Mouse (Mus musculus) kidney, postnatal 36 days (tissue): ENCODE measurements at regions not wholly inside any gene's neighbourhood (a gene's known extent, or its start where the extent isn't known, plus 50 kb on each side); places are given as distances from the start of the nearest gene placed in this dataset.

ENCODE experiments used
- DNase-seq, 2 experiments: peaks; one replicate each; pipeline ENCODE4 v3.0.0; 2021 to 2022; ENCODE audit warnings: mixed read lengths in 2 of 2

DNA sequence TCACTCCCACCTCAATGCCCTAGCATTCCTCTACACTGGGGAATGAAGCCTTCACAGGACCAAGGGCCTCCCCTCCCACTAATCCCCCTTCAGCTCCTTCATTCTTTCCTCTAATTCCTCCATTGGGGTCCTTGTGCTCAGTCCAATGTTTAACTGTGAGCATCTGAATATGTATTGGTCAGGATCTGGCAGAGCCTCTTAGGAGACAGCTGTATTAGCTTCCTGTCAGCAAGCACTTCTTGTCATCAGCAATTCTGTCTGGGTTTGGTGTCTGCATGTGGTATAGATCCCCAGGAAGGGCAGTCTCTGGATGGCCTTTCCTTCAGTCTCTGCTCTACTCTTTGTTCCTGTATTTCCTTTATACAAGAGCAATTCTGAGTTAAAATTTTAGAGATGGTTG is 426.8 kb upstream of the 2610001J05Rik start:
- DNase-seq, result no peak

DNA sequence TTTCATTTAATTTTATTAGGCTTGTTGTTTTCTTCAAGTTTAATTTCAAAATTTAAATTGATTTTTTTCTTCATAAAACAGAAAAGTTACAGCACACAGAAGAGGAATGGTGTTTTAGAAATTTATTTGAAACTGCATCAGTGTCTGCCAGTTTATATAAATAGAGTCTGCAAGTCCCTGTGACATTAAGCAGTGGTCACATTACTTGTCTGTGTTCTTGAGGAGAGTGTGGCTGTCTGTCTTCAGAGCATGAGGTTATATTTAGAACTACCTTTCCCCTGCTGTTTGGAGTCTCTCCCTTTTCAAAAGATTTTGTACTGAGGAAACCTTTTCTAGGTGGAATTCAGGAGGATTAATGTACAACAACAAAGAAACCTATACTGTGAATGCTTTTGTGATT is 426.1 kb upstream of the 2610001J05Rik start:
- no peak for DNase-seq

DNA sequence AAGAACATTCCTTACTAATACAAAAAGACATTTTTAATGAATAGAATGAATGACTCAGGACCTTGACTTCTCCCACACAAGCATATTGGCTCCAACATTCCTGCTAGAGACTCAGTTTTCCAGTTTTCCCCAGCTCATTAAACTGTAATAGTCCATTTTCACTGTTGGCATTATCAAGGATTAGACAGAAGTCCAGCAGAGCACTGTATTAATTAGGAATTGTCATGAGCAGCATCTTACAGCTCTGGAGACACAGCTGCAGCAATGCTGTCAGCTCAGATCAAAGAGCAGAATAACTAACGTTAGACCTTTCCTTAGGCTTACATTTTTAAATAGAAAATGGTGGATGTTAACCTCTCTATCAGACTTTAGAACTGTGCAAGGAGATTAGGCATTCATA is 419.5 kb upstream of the 2610001J05Rik start:
- DNase-seq, result no peak

DNA sequence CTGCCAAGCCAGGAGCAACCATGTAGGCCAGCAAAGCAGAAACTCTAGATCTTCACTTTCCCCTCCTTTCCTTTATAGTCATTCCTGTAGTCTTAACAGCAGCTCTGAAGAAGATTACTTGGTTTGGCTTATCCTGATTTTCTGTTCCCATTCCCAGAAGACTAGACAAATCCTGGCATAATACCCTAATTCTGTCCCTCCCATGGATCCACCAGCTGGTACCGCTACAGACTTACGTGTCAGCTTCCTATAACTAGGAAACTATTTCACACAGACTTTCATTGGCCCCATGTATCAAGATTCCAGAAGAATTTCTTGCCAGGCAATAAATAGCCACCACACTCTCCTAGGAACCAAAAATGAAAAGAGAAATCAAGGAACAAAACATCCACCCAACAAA is 410.2 kb upstream of the 2610001J05Rik start:
- no peak for DNase-seq

DNA sequence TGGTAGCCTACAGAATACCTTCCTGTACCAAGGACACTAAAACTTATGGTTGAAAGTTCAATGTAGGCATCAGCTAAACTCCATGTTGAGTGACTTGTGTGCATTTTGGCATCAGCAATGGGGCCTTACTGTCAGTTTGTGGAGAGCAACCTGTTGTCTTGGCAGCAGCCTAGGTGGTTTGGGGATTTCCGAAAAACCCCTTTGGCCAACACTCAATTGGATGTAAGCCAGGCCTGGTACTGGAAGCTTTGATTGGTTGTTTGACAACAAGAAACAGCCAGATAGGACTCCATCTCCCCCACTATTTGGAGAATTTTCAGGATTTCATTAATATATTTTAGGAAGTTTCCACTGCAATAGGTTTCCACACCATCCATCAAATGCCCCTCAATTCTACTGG is 390.6 kb upstream of the 2610001J05Rik start:
- DNase-seq, result no peak

DNA sequence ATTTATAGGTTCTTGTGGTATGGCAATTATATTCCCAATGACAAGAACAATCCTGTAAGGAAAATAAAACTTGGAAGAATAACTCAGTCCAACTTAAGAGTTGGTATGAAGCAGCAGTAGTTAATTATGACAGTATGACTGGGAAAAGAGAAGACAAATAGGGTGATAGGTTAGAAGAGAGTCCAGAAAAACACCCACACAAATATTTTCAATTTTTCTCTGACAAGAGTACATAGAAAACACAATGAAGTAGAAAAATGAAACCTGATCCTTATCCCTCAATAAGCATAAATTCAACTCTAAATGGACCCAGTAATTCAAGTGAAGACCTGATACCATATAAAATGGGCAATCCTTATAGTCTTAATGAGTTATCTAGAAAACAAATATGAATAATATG is 369.0 kb upstream of the 2610001J05Rik start:
- DNase-seq, result no peak

DNA sequence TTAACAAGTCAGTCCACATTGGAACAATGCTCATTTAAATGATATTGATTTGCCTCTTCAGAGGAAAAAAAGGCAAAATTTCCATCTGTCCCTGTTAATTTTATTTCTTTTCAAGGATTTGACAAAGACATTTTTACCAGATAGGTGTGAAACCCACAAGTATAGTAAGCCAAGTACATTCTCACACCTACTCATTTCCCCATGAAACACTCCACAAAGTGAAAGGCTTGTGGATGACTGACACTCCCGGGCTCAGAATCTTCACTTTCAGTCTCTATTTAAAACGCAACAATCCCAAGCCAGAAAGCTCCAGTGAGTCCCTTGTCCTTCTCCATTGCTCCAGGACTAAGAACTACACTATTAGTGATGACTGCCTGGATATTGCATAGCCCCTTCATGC is 367.8 kb upstream of the 2610001J05Rik start:
- no peak for DNase-seq

DNA sequence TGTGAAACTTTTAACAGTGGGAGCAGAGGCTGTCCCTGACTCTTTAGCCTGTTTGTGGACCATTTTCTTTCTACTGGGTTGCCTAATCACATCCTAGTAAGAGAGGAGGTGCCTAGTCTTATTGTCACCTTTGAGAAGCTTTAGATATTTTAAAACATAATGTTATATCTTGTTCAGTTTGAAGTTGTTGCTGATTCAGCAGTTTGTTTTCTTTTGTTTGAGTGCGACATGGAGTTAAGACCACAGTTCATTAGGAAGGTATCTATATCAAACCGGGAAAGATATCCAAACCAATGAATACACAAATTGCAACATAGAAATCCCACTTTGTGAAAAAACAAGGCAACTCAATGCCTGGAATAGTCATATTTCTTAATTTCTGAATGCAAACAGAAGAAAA is 359.5 kb upstream of the 2610001J05Rik start:
- no peak for DNase-seq

DNA sequence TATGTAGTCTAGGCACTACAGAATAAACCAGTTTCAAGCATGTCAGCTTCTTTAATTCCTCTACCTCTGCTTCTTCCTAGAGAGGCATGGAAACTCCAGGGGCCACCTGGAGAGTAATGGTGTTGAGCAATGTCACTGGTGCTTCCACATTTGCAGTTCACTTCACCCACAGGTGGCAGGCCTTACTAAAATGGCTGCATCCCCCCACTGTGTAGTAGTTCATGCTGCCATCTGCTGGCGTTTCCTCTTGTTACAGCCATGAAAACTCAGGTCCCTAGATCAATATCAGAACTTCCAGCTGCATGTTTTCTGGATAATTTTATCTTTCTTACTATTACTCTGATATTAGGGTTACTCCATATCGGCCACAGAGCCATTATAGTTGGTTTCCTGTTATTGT is 336.2 kb upstream of the 2610001J05Rik start:
- DNase-seq, result peak; percentile 26 to 74

DNA sequence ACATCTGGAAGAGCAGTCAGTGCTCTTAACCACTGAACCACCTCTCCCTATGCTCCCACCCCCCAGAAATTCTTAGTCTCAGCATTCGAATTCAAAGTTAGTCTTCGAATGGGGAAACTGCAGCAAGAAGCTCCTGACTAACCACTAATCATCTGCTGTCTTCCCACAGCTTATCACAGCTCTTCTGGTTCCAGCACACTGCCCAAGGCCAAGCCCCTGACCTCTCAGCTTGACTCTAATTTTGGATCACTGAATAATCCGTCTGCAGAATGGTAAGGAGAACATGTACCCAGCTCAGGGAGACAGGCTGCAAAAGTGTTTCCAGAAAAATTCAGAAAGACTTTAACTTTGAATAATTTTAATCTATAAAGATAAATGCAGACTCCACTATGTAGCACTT is 325.8 kb upstream of the 2610001J05Rik start:
- DNase-seq, result no peak

DNA sequence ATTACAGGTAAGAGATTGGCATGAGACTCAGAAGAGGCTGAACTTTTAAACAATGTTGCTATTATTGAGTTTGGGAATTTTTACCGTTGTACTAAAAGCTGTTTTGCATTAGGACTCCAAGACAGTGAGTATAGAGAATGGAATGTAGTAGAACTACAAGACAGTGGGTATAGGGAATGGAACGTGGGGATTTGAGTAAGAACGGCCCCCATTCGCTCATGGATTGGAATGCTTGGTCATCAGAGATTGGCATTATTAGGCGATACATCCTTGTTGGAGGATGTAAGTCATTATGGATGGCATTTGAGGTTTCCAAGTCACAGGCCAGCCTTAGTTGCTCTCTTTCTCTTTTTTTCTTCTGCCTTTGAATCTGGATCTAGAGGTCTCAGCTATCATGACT is 324.0 kb upstream of the 2610001J05Rik start:
- no peak for DNase-seq

DNA sequence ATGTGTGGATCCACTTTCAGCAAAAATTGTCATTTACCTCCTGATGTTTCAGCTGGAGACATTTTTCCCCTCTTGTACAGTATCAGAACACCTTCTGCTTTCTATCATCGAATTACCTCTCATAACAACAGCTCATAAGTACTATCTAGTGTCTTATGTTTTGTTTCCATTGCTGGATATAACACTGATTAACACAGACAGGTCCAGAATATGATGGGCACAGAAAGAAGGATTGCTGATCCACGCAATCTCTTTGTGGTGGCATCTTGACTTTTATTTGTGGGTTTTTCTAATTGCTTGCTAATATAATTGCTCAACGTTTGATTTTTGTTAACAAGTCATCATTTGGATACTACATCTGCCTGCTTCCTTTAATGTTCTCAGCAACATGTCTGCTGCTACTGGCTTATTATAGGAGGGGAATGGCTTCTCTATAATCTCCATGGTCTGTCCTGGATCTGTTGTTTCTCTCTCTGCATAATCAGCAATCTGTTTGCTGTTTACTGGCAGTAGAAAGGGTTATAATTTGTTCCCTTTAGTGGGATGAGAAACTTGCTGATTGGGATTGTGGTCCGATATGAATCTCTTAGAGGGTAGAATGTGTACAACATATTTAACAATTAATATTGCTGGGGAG is 320.2 kb upstream of the 2610001J05Rik start:
- DNase-seq, result no peak

DNA sequence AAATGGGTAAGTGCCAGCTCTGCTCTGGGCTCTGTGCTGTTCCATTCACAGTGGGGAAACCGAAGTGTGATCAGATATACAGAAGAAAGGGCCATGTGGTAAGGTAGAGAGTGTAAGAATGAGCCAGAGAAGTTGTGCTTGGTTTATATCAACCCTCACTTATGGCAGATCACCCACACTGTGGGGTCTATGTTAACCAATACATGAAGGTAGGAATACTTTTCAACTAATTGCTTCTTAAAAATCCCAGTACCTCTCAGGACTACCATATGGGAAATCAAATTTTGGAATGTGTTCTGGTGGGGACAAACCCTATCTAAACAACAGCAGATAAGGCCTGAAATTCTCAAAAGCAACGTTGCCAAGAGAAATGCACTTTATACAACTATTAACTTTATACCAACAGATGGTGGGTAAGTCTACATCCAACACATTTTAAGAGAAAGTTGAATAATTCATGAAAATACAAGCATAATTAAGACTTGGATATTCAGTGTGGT is 314.7 kb upstream of the 2610001J05Rik start:
- DNase-seq, result no peak

DNA sequence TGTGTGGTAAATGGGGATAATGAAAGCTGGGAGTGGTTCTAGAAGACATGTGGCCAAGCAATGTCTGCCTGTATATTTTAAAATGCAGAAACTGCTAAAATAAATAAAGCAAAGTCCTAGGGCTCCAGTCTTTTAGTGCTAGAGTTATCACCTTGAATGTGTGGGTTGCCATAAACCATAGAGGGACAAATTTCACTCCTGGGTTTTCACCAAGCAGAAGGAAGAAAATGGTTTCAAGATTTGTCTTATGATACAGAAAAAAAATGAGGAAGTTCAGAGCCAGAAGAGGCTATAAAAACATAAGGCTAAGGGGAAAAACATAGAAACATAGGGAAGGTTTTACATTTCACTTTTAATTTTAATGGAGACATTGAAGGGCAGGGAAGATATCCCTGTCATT is 276.1 kb upstream of the 2610001J05Rik start:
- no peak for DNase-seq

DNA sequence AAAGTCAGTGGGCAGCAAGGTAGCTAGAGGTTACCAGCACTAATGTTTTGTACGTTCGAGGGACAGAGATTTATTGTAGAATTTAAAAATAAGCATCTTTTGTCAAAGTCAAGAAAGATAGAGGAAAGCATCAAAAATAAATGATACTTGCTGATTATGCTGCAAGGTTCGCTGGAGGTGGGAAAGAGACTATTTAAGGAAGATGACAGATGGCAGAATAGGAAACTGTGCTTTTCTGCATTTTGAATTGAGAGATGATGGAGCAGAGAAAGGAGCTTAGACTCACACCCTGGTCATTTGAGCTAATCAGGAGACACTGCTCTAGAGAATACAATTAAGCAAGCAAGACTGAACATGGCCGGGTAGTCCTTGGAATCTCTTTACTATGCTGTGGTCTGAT is 275.1 kb upstream of the 2610001J05Rik start:
- no peak for DNase-seq

DNA sequence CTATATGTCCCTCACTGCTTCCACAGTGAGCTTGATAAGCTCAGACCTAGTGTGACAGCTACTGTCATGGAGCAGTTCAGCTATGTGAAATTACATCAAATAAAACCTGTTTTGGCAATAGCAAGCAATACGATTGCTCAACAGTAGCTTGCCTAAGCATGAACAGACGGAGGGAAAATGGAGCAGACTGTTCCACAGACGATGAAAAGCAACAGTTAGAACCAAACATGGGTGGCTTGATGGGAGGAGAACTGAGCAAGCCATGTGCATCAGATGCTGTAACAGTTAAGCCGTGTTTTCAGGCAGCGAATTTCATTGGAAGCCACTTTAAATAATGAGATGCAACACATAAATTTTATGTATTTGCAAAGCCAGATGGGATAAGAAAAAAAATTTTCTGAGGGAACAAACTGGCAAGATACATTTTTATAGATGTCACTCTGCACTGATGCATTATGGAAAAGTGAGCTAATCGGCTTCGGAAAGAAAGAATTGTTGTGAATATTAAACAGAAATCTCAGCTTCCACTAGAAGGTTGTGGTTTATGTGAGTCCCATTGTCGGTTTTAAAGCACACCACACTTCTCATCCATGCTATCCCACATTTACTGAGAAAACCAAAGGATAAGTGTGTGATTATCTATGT is 270.9 kb upstream of the 2610001J05Rik start:
- DNase-seq, result no peak

DNA sequence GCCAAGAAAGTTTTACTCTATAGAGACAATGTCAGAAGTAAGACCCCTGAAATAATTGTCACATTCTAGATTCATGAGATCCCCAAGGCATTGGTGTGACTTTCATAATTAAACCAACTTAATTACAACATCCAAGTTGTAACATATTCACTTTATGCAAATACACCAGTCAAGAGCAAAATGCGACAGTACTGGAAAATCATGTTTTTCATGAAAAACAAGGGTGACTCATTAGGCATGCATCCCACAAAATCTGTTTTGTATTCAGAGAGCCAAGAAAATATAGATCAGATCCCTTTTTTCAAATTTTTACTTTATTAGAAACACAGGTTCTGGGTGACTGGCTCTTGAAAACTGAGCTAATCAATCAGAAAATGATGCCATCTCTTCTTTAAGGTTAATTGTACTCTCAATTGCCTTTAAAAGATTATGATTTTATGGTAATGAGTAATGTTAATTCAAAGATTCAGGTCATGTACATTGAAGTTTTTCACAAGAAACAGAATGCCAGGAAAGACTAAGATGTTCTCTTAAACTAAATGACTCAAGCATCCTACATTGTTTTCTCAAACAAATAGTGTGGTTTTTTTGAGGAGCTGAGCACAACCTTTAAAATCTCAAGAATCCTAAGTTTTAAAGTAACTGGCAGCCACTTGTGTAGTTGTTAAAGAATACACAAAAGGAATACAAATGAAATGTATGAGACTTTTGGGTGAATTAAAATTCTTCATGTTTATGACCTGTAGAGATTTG is 259.2 kb upstream of the 2610001J05Rik start:
- no peak for DNase-seq

DNA sequence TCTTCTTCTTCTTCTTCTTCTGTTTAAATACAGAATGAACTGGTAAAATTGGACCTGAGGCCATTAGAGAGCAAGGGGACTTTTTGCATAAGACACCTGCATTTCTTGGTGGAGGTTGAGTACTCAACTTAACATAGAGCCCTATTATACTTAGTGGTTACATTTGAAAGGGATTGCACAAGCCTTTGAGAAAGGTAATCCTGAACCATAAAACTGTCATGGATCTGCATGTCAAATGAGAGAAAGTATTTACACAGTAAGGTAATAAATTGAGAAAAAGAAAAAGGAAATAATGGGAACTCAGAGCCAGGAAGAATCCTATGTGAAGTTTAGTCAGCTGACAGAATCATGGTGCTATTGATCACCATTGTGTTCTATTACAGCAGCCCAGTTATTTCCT is 258.1 kb upstream of the 2610001J05Rik start:
- no peak for DNase-seq

DNA sequence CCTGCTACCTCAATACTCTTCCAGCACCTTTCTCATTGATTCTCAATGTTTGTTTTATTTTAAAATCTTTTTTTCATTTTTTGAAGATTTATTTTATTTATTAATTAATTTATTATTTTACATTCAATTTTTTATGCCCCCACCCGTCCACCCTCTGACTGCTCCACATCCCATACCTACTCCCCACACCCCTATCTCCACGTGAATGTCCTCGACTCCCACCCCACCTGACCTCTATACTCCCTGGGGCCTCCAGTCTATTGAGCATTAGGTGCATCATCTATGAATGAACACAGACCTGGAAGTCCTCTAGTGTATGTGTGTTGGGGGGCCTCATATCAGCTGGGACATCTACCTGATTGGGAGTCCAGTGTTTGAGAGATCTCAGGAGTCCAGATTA is 251.0 kb upstream of the 2610001J05Rik start:
- no peak for DNase-seq

DNA sequence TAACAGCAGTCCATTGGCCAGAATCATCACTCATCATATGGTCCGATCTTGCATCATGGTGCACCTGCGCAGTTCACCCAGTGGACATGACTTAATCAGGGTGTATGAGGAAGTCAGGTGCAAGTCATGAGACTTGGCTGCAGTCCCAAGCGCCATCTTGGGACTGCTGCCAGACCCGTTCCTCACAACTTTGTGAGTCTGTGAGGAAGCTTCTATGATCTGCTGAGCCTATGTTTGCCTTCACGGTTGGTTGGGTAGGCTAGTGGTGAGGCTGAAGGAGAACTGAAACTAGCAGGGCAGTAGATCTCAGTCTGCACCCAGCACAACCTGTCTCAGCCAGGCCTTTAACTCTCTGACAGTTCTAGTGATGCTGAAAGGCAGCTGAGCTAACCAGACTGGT is 250.2 kb upstream of the 2610001J05Rik start:
- DNase-seq, result no peak

DNA sequence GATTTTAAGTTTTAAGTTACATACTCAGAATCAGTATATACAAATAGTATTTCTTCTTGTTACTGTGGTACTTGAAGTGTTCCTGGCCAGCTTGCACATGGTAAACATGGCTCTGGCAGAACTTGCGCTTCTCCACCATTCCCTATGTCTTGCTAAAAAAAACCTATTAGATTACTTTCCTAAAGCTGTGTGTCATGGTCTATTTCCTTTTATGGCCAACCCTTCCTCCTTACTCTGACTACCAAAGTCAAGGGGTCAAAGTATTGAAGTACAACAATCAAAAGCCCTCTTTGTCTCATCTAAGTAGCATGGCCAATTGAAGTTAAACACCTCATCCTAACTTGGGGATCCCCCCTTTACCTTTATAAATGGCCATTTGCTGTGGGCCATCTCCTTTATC is 223.6 kb upstream of the 2610001J05Rik start:
- no peak for DNase-seq

DNA sequence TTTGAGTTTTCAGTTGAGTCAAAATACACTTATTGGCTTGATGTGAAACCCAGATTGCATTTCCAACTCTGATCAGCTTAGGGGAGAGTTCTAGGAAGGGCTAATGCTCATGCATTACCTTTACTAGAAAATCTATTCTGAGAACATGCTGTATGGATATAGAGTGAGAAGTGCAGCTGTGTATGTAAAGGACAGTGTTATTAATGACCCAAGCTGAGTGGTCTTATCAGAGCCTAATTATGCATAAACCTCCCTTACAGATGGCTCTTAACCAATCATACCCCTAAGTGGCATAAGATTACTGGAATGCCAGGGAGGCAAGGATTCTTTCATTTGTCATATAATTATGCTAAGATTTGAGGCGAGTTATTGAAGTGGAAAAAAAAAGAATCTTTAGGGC is 210.6 kb upstream of the 2610001J05Rik start:
- no peak for DNase-seq

DNA sequence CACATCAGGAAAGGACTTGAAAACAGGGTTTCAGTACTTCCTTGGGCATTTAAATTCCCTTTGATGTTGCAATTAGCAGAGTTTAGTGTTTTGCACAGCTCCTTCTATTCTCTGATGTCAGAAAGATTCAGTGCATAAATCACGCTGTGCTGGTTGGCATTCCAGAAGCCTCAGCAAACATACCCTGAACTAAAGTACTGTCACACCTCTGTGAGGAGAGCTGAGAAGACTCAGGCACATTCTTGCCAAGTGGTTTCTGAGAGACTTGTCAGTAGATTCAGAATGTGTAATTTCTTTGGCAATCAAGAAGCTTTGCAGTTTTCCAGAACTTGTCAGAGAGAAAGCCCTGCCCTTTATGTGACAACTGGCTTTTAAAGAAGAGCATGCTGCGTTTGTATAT is 192.4 kb upstream of the 2610001J05Rik start:
- DNase-seq, result no peak

DNA sequence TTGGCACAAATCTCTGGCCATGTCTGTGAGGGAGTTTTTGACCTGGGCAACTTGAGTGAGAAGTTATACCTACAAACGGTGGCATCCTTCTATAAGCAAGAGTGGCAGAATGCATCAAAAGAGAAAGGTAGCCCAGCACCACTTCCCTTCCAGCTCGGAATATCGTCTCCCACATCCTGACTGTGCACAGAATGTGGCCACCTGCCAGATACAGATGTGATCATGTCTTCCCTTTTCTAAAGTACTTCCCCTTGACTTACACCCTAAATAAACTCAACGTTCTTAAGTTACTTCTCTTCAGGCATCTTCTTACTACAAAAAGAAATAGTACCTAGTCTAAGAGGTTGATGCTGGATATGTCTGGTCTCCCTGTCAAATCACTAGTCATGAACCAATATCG is 175.2 kb upstream of the 2610001J05Rik start:
- DNase-seq, result no peak
